In the genomic region with DNA sequence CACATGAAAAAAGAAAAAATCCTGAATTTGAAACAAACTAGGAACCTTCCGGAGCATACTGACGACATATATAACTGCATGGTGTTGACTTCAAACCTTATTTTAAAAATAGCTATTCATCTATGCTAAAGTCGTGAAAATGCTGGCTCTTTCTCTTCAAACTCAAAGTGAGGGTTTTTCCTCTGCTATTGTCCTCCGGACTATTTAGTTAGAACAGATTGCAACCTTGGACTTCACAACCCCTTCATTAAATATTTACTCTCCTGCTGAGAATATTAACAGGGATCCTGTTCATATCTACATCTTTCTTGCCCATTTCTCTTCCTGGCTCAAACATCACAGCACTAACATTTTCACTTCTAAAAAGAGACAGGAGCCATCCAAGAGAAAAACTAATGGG, we compare ENCODE assay signal across 8 mouse cellular contexts.
DNase-seq lines count a peak whose midpoint lies in the region; ATAC-seq and TF ChIP-seq lines count a peak whose summit lies in the region.

No protein-coding gene starts in this region.

- H3K27me3 ChIP-seq in lung, embryonic 14.5 days (ENCODE audit: insufficient read depth, low read length): no peaks in the 10 kb centered on the region
- no peaks in the 10 kb centered on the region for H3K27me3 ChIP-seq in intestine, postnatal 0 days (replicated peaks; ENCODE audit: control insufficient read depth, insufficient read depth, low read length)
- no peaks in the 10 kb centered on the region for H3K27me3 ChIP-seq in neural tube, embryonic 13.5 days

- H3K9me3 ChIP-seq in lung, embryonic 14.5 days (ENCODE audit: low read depth, low read length): no peaks in the 10 kb centered on the region
- H3K9me3 ChIP-seq in intestine, postnatal 0 days (ENCODE audit: control insufficient read depth): no peaks in the 10 kb centered on the region
- no peaks in the 10 kb centered on the region for H3K9me3 ChIP-seq in neural tube, embryonic 13.5 days

- H3K4me2 ChIP-seq in lung, embryonic 14.5 days: peak overlapping the region; percentile 67
- peak overlapping the region; percentile 71 for H3K4me2 ChIP-seq in intestine, postnatal 0 days (replicated peaks; ENCODE audit: low read depth)
- H3K4me2 ChIP-seq in neural tube, embryonic 13.5 days: peak overlapping the region; percentile 69

- DNase-seq in lung, embryonic 14.5 days: no peak
- DNase-seq in lung, postnatal 10 days: no peak
- no peak for DNase-seq in gastrocnemius, postnatal 10 days
- DNase-seq in ovary, postnatal 36 days (ENCODE audit: low spot score): no peak
- no peak for DNase-seq in adrenal gland, adult 8-10 months

- ATAC-seq in lung, embryonic 14.5 days (ENCODE audit: insufficient read depth): no peak
- ATAC-seq in intestine, postnatal 0 days: no peak
- ATAC-seq in neural tube, embryonic 13.5 days (ENCODE audit: low read depth): no peak

- peak overlapping the region; percentile 55 for H3K9ac ChIP-seq in lung, embryonic 14.5 days
- peak overlapping the region; percentile 62; the same call in 1 of the 2 replicates for H3K9ac ChIP-seq in intestine, postnatal 0 days (ENCODE audit: low read depth, low read length)
- peak overlapping the region; percentile 59 for H3K9ac ChIP-seq in neural tube, embryonic 13.5 days

- peak overlapping the region; percentile 51; the same call in 1 of the 2 replicates for H3K27ac ChIP-seq in lung, embryonic 14.5 days (ENCODE audit: low read depth)
- no peak overlapping the region for H3K27ac ChIP-seq in embryonic fibroblast, embryonic 13.5 days (ENCODE audit: insufficient read depth, low read length)
- H3K27ac ChIP-seq in intestine, postnatal 0 days (ENCODE audit: low read depth, low read length): no peak overlapping the region
- no peak overlapping the region for H3K27ac ChIP-seq in neural tube, embryonic 13.5 days (replicated peaks)

- H3K4me3 ChIP-seq in lung, embryonic 14.5 days (ENCODE audit: low read depth, low read length): peak overlapping the region; percentile 49
- peak overlapping the region; percentile 87 for H3K4me3 ChIP-seq in embryonic fibroblast, embryonic 13.5 days (ENCODE audit: insufficient read depth, low read length)
- H3K4me3 ChIP-seq in intestine, postnatal 0 days (ENCODE audit: low read depth, low read length): peak overlapping the region; percentile 77
- peak overlapping the region; percentile 49 for H3K4me3 ChIP-seq in neural tube, embryonic 13.5 days

- TF ChIP-seq POLR2A in embryonic fibroblast, embryonic 13.5 days (IDR thresholded peaks at IDR 0.05; ENCODE audit: low read depth, low read length): no peak

- H3K4me1 ChIP-seq in lung, embryonic 14.5 days (ENCODE audit: insufficient read depth): no peaks in the 10 kb centered on the region
- no peaks in the 10 kb centered on the region for H3K4me1 ChIP-seq in embryonic fibroblast, embryonic 13.5 days (ENCODE audit: control insufficient read depth, insufficient read depth, low read length)
- no peaks in the 10 kb centered on the region for H3K4me1 ChIP-seq in intestine, postnatal 0 days (replicated peaks; ENCODE audit: control insufficient read depth, insufficient read depth, low read length)
- peaks cover 5% of the 10 kb centered on the region for H3K4me1 ChIP-seq in neural tube, embryonic 13.5 days (replicated peaks)

- H3K36me3 ChIP-seq in lung, embryonic 14.5 days (ENCODE audit: insufficient read depth): no peaks in the 10 kb centered on the region
- H3K36me3 ChIP-seq in intestine, postnatal 0 days (ENCODE audit: control insufficient read depth, insufficient read depth): no peaks in the 10 kb centered on the region
- H3K36me3 ChIP-seq in neural tube, embryonic 13.5 days: no peaks in the 10 kb centered on the region

- WGBS in lung, embryonic 14.5 days: 0% methylated on average over 4 of the region's 4 CpGs
- WGBS in intestine, postnatal 0 days: 2% methylated on average over 4 of the region's 4 CpGs
- 2% methylated on average over 4 of the region's 4 CpGs for WGBS in neural tube, embryonic 13.5 days

- TF ChIP-seq CTCF in lung, embryonic 14.5 days (IDR thresholded peaks at IDR 0.05; ENCODE audit: low read depth): no peak
- TF ChIP-seq CTCF in embryonic fibroblast, embryonic 13.5 days (IDR thresholded peaks at IDR 0.05; ENCODE audit: borderline replicate concordance, insufficient read depth, low read length): no peak
- TF ChIP-seq CTCF in intestine, postnatal 0 days (IDR thresholded peaks at IDR 0.05; ENCODE audit: low read depth): no peak
